Mouse (Mus musculus): ENCODE measurements around the gene Pced1b.

- TF ChIP-seq CTCF (conservative IDR thresholded peaks at IDR 0.05; ENCODE audit: low read length) (no peak), NANOG (IDR thresholded peaks at IDR 0.05; ENCODE audit: borderline replicate concordance, low read length) (no peak), POU5F1 (IDR thresholded peaks at IDR 0.05; ENCODE audit: borderline replicate concordance, low read length) (no peak)
Measured at GRCm38 (mm10) chr15:97276660-97277153, 29.8 kb downstream of the Pced1b start.
